Mouse (Mus musculus) C2C12 (cell line): Measurements from ENCODE around the gene Atxn2.

Experiments used
- CEBPB ChIP-seq: IDR thresholded peaks from one replicate; pipeline ENCODE4 v1.6.1; 2011; ENCODE audit warnings: low read depth, mild to moderate bottlenecking, control low read depth, moderate library complexity
- CTCF ChIP-seq: IDR thresholded peaks from one replicate; pipeline ENCODE4 v1.5.1; 2011; ENCODE audit not compliant: control insufficient read depth, insufficient read depth, insufficient read length
- MAX ChIP-seq: IDR thresholded peaks from one replicate; pipeline ENCODE4 v1.6.1; 2011; ENCODE audit warnings: mild to moderate bottlenecking, control low read depth
- USF1 ChIP-seq: IDR thresholded peaks from one replicate; pipeline ENCODE4 v1.6.1; 2011; ENCODE audit warnings: low read depth, mild to moderate bottlenecking, control low read depth, moderate library complexity

- TF ChIP-seq CEBPB (no peak), CTCF (no peak), USF1 (no peak), MAX (no peak)
Observed at GRCm38 (mm10) chr5:121699891-121700290, 11.2 kb upstream of the Atxn2 start.
